Mouse (Mus musculus): ENCODE measurements around the gene BC052040. TPM values are rescaled to one million over a fixed set of nuclear protein-coding genes. Genes with fewer than 3 reads are reported as not detected.
A peak's percentile ranks its signal among the peaks of the same experiment; 100 is the strongest.

BC052040 gene
- polyA plus RNA-seq, 1 experiment = 2.8 TPM

GRCm38 (mm10) chr2:115733017-115733692 is 151.6 kb downstream of the BC052040 start:
- DNase-seq = peak; percentile 79
- peaks cover 24% of the 10 kb centered on the region for H3K4me1 ChIP-seq (ENCODE audit: control insufficient read depth, insufficient read depth, low read length)
- H3K27me3 ChIP-seq (replicated peaks; ENCODE audit: control insufficient read depth, insufficient read depth, low read length) = no peaks in the 10 kb centered on the region
- no peak overlapping the region for H3K4me3 ChIP-seq (ENCODE audit: insufficient read depth, low read depth, low read length)
- H3K27ac ChIP-seq (ENCODE audit: insufficient read depth, low read depth, low read length) = peak overlapping the region; percentile 42; the same call in 1 of the 2 replicates
- no peaks in the 10 kb centered on the region for H3K36me3 ChIP-seq (ENCODE audit: control insufficient read depth, insufficient read depth, low read length)
- TF ChIP-seq POLR2A (IDR thresholded peaks at IDR 0.05; ENCODE audit: low read depth, low read length) = no peak
- TF ChIP-seq CTCF (conservative IDR thresholded peaks at IDR 0.05; ENCODE audit: insufficient read depth, insufficient read length, low read depth, low read length) = no peak
- 43% methylated on average over 8 of the region's 8 CpGs for WGBS

DNA sequence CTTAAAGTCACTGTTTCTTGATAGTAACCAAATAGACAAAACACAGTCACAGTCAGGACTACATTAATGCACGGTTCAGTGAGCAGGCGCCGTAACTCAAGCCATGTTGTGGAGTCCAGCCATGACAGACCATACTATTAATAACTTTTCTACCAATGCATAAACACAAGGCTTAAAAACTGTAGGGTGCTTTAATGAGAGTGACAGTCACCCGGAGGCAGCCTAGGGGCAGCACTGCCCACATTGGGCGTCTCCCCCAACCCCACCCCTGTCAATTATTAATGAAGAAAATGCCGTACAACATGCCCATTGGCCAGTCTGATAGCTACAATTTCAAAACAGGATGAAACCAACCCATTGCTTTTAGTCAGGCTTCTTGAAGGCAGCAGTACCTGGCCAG is 153.3 kb downstream of the BC052040 start:
- H3K27ac ChIP-seq (ENCODE audit: insufficient read depth, low read depth, low read length) = peak overlapping the region; percentile 48; the same call in 1 of the 2 replicates
- no peak for TF ChIP-seq POLR2A (IDR thresholded peaks at IDR 0.05; ENCODE audit: low read depth, low read length)
- no peak for TF ChIP-seq CTCF (conservative IDR thresholded peaks at IDR 0.05; ENCODE audit: insufficient read depth, insufficient read length, low read depth, low read length)

GRCm38 (mm10) chr2:115736416-115736815 is 154.9 kb downstream of the BC052040 start:
- peak; percentile 89 for DNase-seq
- H3K27me3 ChIP-seq (replicated peaks; ENCODE audit: control insufficient read depth, insufficient read depth, low read length) = no peaks in the 10 kb centered on the region
- no peak overlapping the region for H3K27ac ChIP-seq (ENCODE audit: insufficient read depth, low read depth, low read length)
- no peak overlapping the region for H3K4me3 ChIP-seq (ENCODE audit: insufficient read depth, low read depth, low read length)
- no peaks in the 10 kb centered on the region for H3K36me3 ChIP-seq (ENCODE audit: control insufficient read depth, insufficient read depth, low read length)
- TF ChIP-seq POLR2A (IDR thresholded peaks at IDR 0.05; ENCODE audit: low read depth, low read length) = no peak
- no peak for TF ChIP-seq CTCF (conservative IDR thresholded peaks at IDR 0.05; ENCODE audit: insufficient read depth, insufficient read length, low read depth, low read length)
- WGBS = 68% methylated on average over 3 of the region's 3 CpGs
- H3K4me1 ChIP-seq (ENCODE audit: control insufficient read depth, insufficient read depth, low read length) = peaks cover 24% of the 10 kb centered on the region

More for the DNA sequence above, 153.3 kb downstream of the BC052040 start:
- Histone ChIP-seq H3K4me1 (ENCODE audit: control insufficient read depth, insufficient read depth, low read length) (peaks cover 24% of the 10 kb centered on the region), H3K4me3 (ENCODE audit: insufficient read depth, low read depth, low read length) (no peak overlapping the region), H3K36me3 (ENCODE audit: control insufficient read depth, insufficient read depth, low read length) (no peaks in the 10 kb centered on the region), H3K27me3 (replicated peaks; ENCODE audit: control insufficient read depth, insufficient read depth, low read length) (no peaks in the 10 kb centered on the region)
- peak; percentile 69 for DNase-seq
- 49% methylated on average over 6 of the region's 6 CpGs for WGBS

DNA sequence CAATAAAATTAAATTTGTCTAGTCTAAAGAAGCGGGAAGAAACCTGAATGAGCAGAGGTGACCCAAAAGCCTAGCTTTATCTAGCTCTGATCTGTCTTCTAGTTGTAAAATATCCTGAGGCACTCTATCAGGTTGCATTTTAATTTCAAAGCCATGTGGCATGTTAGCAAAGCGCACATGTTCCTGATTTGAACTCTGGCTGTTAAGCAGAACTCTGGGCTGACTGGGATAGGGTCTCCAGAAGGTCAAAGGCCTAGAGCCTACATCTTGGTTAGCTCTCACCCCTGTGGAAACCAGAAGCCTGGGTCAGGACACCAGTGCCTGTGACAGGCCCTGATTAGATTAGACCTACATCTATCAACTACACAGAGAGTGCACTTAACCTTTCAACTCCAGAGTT is 156.4 kb downstream of the BC052040 start:
- peaks cover 24% of the 10 kb centered on the region for H3K4me1 ChIP-seq (ENCODE audit: control insufficient read depth, insufficient read depth, low read length)
- TF ChIP-seq CTCF (conservative IDR thresholded peaks at IDR 0.05; ENCODE audit: insufficient read depth, insufficient read length, low read depth, low read length) = no peak
- no peak for TF ChIP-seq POLR2A (IDR thresholded peaks at IDR 0.05; ENCODE audit: low read depth, low read length)
- 68% methylated on average over 2 of the region's 2 CpGs for WGBS
- H3K27me3 ChIP-seq (replicated peaks; ENCODE audit: control insufficient read depth, insufficient read depth, low read length) = no peaks in the 10 kb centered on the region
- peak; percentile 12 for DNase-seq
- no peak overlapping the region for H3K27ac ChIP-seq (ENCODE audit: insufficient read depth, low read depth, low read length)
- no peaks in the 10 kb centered on the region for H3K36me3 ChIP-seq (ENCODE audit: control insufficient read depth, insufficient read depth, low read length)
- no peak overlapping the region for H3K4me3 ChIP-seq (ENCODE audit: insufficient read depth, low read depth, low read length)

DNA sequence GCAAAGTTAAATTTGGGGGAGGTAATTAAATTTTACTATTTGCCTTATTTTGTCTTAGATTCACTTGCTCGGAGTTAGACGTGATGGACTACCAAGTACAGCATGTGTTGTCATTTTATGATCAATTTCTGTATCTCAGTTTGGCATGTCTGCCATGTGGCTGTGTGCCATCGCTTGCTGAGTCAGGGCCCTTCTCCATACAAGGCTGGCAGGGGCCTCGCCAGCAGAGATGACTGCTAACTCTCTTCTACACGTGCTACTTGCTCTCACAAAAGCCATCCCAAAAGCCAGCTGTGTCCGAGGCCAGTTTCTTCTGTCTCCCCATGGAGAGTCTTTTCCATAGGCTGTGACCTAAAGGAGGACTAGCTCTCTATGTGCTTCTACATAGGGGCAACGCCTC is 160.5 kb downstream of the BC052040 start:
- H3K36me3 ChIP-seq (ENCODE audit: control insufficient read depth, insufficient read depth, low read length) = no peaks in the 10 kb centered on the region
- no peak overlapping the region for H3K27ac ChIP-seq (ENCODE audit: insufficient read depth, low read depth, low read length)
- 91% methylated on average over 7 of the region's 7 CpGs for WGBS
- no peak for DNase-seq
- H3K4me1 ChIP-seq (ENCODE audit: control insufficient read depth, insufficient read depth, low read length) = no peaks in the 10 kb centered on the region
- H3K4me3 ChIP-seq (ENCODE audit: insufficient read depth, low read depth, low read length) = no peak overlapping the region
- no peak for TF ChIP-seq POLR2A (IDR thresholded peaks at IDR 0.05; ENCODE audit: low read depth, low read length)
- TF ChIP-seq CTCF (conservative IDR thresholded peaks at IDR 0.05; ENCODE audit: insufficient read depth, insufficient read length, low read depth, low read length) = no peak
- H3K27me3 ChIP-seq (replicated peaks; ENCODE audit: control insufficient read depth, insufficient read depth, low read length) = no peaks in the 10 kb centered on the region

DNA sequence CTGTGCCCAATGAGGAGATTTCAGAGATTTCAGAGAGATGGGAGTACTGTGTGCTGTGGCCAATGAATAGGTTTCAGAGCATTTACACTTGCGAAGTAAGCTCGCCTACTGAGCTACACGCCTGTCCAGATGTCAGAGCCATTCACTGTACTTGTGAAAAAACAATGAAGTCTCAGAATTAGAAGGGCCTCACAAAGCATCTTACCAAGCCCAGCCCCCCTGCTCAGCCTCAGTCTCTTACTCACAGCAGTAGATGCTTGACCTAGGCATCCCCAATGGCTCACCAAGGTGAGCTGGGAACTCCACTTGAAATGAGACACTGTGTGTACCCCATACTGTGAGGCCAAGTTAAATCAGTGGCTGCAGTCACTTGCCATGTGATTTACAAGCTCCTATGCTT is 166.1 kb downstream of the BC052040 start:
- no peak for DNase-seq
- WGBS = 98% methylated on average over 3 of the region's 3 CpGs

GRCm38 (mm10) chr2:115751177-115751576 is 169.7 kb downstream of the BC052040 start:
- no peak for DNase-seq
- Histone ChIP-seq H3K27me3 (replicated peaks; ENCODE audit: control insufficient read depth, insufficient read depth, low read length) (no peaks in the 10 kb centered on the region), H3K36me3 (ENCODE audit: control insufficient read depth, insufficient read depth, low read length) (no peaks in the 10 kb centered on the region), H3K27ac (ENCODE audit: insufficient read depth, low read depth, low read length) (no peak overlapping the region), H3K4me3 (ENCODE audit: insufficient read depth, low read depth, low read length) (no peak overlapping the region), H3K4me1 (ENCODE audit: control insufficient read depth, insufficient read depth, low read length) (no peaks in the 10 kb centered on the region)
- 89% methylated on average over 7 of the region's 7 CpGs for WGBS
- TF ChIP-seq CTCF (conservative IDR thresholded peaks at IDR 0.05; ENCODE audit: insufficient read depth, insufficient read length, low read depth, low read length) = no peak
- TF ChIP-seq POLR2A (IDR thresholded peaks at IDR 0.05; ENCODE audit: low read depth, low read length) = no peak

More for the DNA sequence above, 166.1 kb downstream of the BC052040 start:
- H3K27ac ChIP-seq (ENCODE audit: insufficient read depth, low read depth, low read length) = no peak overlapping the region
- no peaks in the 10 kb centered on the region for H3K27me3 ChIP-seq (replicated peaks; ENCODE audit: control insufficient read depth, insufficient read depth, low read length)
- H3K4me3 ChIP-seq (ENCODE audit: insufficient read depth, low read depth, low read length) = no peak overlapping the region
- no peak for TF ChIP-seq POLR2A (IDR thresholded peaks at IDR 0.05; ENCODE audit: low read depth, low read length)
- TF ChIP-seq CTCF (conservative IDR thresholded peaks at IDR 0.05; ENCODE audit: insufficient read depth, insufficient read length, low read depth, low read length) = no peak
- no peaks in the 10 kb centered on the region for H3K4me1 ChIP-seq (ENCODE audit: control insufficient read depth, insufficient read depth, low read length)
- H3K36me3 ChIP-seq (ENCODE audit: control insufficient read depth, insufficient read depth, low read length) = no peaks in the 10 kb centered on the region

All from kidney, adult 2 months (tissue).